Mouse (Mus musculus): Measurements from ENCODE around the gene Tex47.

Tex47 gene

GRCm38 (mm10) chr5:7303819-7304218 lies at the start of gene Tex47:
Gene Tex47, plus strand, starts transcription at chr5:7304119.
- no peak for DNase-seq

- peak in 1 of 2 experiments; percentile 6 for DNase-seq
Measured at GRCm38 (mm10) chr5:7276659-7277455, 27.1 kb upstream of the Tex47 start.

GRCm38 (mm10) chr5:7284336-7284735 lies 19.6 kb upstream of the Tex47 start:
- no peak for DNase-seq

- DNase-seq, result no peak
Measured at GRCm38 (mm10) chr5:7302969-7303368, 950 bp upstream of the Tex47 start.

GRCm38 (mm10) chr5:7325594-7325993 lies 21.7 kb downstream of the Tex47 start:
- DNase-seq, result no peak

- DNase-seq, result peak; percentile 9 to 39
Measured at GRCm38 (mm10) chr5:7344145-7345010, 40.5 kb downstream of the Tex47 start, which contains the start of gene Zfp804b. Gene Zfp804b, minus strand, starts transcription at chr5:7344756.

- DNase-seq, result no peak
Measured at GRCm38 (mm10) chr5:7345011-7345389, 41.1 kb downstream of the Tex47 start.

Data from kidney, postnatal 36 days (tissue).